Mouse (Mus musculus) T-cell, adult 66 days (primary cell): ENCODE measurements around the gene Tarbp2. TPM values are rescaled to one million over a fixed set of nuclear protein-coding genes. Genes with fewer than 3 reads are reported as not detected.

ENCODE experiments used
- total RNA-seq, 2 experiments: library from RNA; stranded (reverse); gene quantifications; 3 replicates in 1 of 2; 4 replicates in 1 of 2; pipeline ENCODE4 v1.2.4; 2023

Tarbp2 gene
- 10 to 100 TPM; 58.8 to 62.3 TPM for total RNA-seq

DNA sequence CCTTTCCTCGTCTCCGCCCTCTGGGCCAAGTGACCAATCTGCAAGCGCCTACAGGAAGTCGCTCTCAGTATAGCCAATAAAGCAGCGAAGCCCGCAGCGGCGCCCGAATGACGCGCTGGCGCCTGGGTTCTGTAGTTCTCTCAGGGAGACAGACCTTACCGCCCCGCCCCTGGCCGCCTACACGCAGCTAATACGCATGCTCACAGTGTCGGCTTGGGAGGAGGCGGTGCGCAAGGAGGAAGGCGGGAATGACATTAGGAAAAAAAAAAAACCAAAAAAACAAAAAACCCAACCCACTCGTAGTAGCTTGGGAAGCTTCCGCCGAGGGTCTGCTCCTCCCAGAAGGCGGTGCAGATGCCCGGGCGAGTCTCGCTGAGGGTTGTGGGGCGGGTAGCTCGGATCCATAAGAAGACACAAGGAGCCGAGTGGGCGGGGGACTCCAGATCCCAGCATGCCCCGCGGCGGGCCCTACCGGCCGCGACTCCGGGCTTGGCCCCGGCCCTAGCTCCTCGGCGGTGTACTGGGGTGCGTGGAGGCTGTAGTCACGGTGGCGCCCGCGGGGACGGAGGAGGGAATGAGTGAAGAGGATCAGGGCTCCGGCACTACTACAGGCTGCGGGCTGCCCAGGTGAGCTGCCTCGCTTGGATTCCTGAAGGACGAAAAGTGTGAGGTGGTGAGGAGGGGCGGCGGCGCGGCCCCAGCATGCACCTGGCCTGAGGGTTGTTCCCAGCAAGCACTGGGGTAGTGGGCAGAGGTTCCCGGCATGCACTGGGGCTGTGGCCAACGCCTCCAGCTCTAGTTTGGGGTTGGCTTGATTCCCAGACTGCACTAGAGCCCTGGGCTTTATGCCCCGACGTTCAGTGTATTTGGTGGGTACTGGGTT, at the start of gene Tarbp2:
Gene Tarbp2 (plus strand): TSS at position 217 of the 883 bp plus-strand sequence.

GRCm38 (mm10) chr15:102470183-102470604, 47.8 kb upstream of the Tarbp2 start, which contains the start of gene Pcbp2:
Gene Pcbp2 (plus strand): TSS chr15:102470539.

GRCm38 (mm10) chr15:102503447-102503846, 14.5 kb upstream of the Tarbp2 start, which contains the start of gene Gm10337:
Gene Gm10337 (plus strand): TSS chr15:102503722.

DNA sequence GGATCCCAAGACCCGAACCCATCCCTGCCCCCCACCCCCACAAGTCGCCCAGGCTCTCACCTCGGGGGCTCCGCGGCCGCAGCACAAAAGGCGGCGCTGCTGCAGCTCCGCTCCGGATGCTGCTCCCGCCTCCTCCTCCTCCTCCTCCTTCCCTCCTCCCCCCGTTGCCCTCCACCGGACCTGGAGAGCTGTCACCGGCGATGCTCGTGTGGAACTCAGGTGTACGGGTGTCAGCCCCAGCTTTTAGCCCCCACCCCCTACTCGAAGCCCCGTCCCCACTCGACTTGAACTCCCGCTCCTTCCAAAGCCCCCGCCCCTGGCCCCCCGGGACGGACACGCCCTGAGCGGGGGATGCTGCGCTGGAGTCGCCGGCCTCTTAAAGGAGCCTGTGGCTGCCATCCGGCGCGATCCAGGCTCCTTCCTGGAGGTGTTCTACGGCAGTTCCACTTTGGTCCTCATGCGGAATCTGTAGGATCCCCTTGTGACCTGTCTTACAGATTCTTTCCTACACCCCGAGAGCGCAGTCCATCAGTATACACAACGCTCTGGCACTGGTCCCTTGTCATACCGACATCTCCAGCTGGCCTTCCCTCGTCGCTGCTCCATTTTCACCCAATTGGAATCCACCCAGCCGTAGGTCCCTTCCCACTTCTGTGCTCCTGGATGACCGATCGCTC, 1.1 kb upstream of the Tarbp2 start, which contains the start of gene Map3k12:
Gene Map3k12 (minus strand): TSS at position 337 of the 677 bp plus-strand sequence.

DNA sequence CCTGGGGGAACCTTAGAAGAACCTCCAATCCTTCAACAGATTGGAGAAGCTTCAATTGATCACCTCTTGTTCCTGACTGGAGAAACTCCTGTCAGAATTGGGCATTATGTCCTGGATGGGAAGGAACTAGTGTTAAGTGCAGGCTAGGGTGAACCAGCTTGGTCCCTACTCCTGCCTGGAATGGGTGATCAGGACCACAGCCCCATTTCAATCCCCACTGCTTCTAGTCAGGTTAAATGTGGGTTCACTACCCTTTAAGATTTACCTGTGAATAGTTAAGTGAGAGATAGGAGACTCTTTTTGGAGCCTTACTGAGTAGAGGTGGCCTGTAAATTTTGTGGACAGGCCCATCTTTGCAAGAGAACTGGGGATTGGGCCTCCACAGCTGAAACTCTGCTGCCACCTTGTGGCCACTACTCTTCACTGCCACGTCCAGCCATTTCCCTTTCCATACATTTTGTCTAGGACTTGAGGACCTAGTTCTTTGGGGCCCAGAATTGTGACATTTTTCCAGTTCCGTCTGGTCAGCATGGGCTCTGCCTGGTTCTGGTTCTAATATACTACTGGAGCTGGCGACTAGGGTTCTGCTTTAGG, 7.0 kb downstream of the Tarbp2 start, which contains the start of gene Npff:
Gene Npff (minus strand): TSS at position 51 of the 594 bp plus-strand sequence.

Other genes starting within 250 kb of the Tarbp2 start
- gene Gm9918, start 247.6 kb upstream of the Tarbp2 start, total RNA-seq = not detected
- gene Mfsd5, start 238.7 kb upstream of the Tarbp2 start, total RNA-seq = 10 to 100 TPM; 35.3 to 39.6 TPM
- 1 to 10 TPM; 5.4 to 6.7 TPM for gene Espl1, start 221.9 kb upstream of the Tarbp2 start, total RNA-seq
- gene Pfdn5, start 192.1 kb upstream of the Tarbp2 start, total RNA-seq = 100 to 1,000 TPM; 523 to 527 TPM
- gene Myg1, start 186.5 kb upstream of the Tarbp2 start, total RNA-seq = 10 to 100 TPM; 65.7 to 81.3 TPM
- gene Aaas, start 167.4 kb upstream of the Tarbp2 start, total RNA-seq = 10 to 100 TPM; 39.7 to 48.7 TPM
- not detected for gene Sp7, start 151.0 kb upstream of the Tarbp2 start, total RNA-seq
- gene Sp1, start 112.0 kb upstream of the Tarbp2 start, total RNA-seq = 100 to 1,000 TPM; 143 to 147 TPM
- gene Amhr2, start 72.8 kb upstream of the Tarbp2 start, total RNA-seq = 1 to 10 TPM in 1 of 2 experiments, under 1 TPM in 1; 0.84 to 8.0 TPM
- 10 to 100 TPM; 53.6 to 64.7 TPM for gene Prr13, start 59.2 kb upstream of the Tarbp2 start, total RNA-seq
- 100 to 1,000 TPM; 782 to 825 TPM for gene Pcbp2, start 47.7 kb upstream of the Tarbp2 start, total RNA-seq
- 10 to 100 TPM; 16.4 to 31.6 TPM for gene Gm10337, start 14.5 kb upstream of the Tarbp2 start, total RNA-seq
- gene Map3k12, start 1.1 kb upstream of the Tarbp2 start, total RNA-seq = 1 to 10 TPM; 4.7 to 4.8 TPM
- 10 to 100 TPM; 17.6 to 18.6 TPM for gene Npff, start 6.8 kb downstream of the Tarbp2 start, total RNA-seq
- gene Gm28047, start 106.9 kb downstream of the Tarbp2 start, total RNA-seq = 1 to 10 TPM in 1 of 2 experiments, not detected in 1; 4.3 TPM
- gene Atf7, start 107.3 kb downstream of the Tarbp2 start, total RNA-seq = 100 to 1,000 TPM; 116 to 133 TPM
- gene Atp5g2, start 154.2 kb downstream of the Tarbp2 start, total RNA-seq = 1 to 10 TPM; 2.5 to 5.1 TPM
- gene Calcoco1, start 204.0 kb downstream of the Tarbp2 start, total RNA-seq = 10 to 100 TPM; 46.0 to 49.3 TPM